Mouse (Mus musculus): Measurements from ENCODE around the gene Mapkapk2.
"Not testable (repeated sequence)": the region's sequence is repeated elsewhere in the genome, so short reads cannot be mapped to it uniquely, and the experiment has no call there.

Gene Mapkapk2

GRCm38 (mm10) chr1:131048946-131049345 is 48.7 kb downstream of the Mapkapk2 start:
- no peak for DNase-seq (ENCODE audit: low spot score)

- no peak for DNase-seq (ENCODE audit: low spot score)
Observed at GRCm38 (mm10) chr1:131048121-131048863, 49.3 kb downstream of the Mapkapk2 start.

- DNase-seq (ENCODE audit: low spot score), result no peak
Observed at GRCm38 (mm10) chr1:131046607-131047006, 51.0 kb downstream of the Mapkapk2 start.

GRCm38 (mm10) chr1:131045723-131046355 is 51.8 kb downstream of the Mapkapk2 start:
- DNase-seq (ENCODE audit: low spot score), result no peak

- DNase-seq (ENCODE audit: low spot score), result no peak
Observed at GRCm38 (mm10) chr1:131043636-131044035, 54.0 kb downstream of the Mapkapk2 start.

- no peak for DNase-seq (ENCODE audit: low spot score)
Observed at GRCm38 (mm10) chr1:131042721-131043120, 54.9 kb downstream of the Mapkapk2 start.

GRCm38 (mm10) chr1:131042263-131042662 is 55.4 kb downstream of the Mapkapk2 start:
- DNase-seq (ENCODE audit: low spot score), result no peak

GRCm38 (mm10) chr1:131039479-131039878 is 58.1 kb downstream of the Mapkapk2 start:
- DNase-seq (ENCODE audit: low spot score), result no peak

- DNase-seq (ENCODE audit: low spot score), result no peak
Observed at GRCm38 (mm10) chr1:131038415-131039017, 59.1 kb downstream of the Mapkapk2 start.

- no peak for DNase-seq (ENCODE audit: low spot score)
Observed at GRCm38 (mm10) chr1:131038001-131038400, 59.6 kb downstream of the Mapkapk2 start.

GRCm38 (mm10) chr1:131031267-131031666 is 66.4 kb downstream of the Mapkapk2 start:
- no peak for DNase-seq (ENCODE audit: low spot score)

GRCm38 (mm10) chr1:131030261-131030660 is 67.4 kb downstream of the Mapkapk2 start:
- DNase-seq (ENCODE audit: low spot score), result no peak

- DNase-seq (ENCODE audit: low spot score), result no peak
Observed at GRCm38 (mm10) chr1:131029215-131029614, 68.4 kb downstream of the Mapkapk2 start.

GRCm38 (mm10) chr1:131025843-131026190 is 71.8 kb downstream of the Mapkapk2 start:
- DNase-seq (ENCODE audit: low spot score), result no peak

- DNase-seq (ENCODE audit: low spot score), result no peak
Observed at GRCm38 (mm10) chr1:131024900-131025842, 72.5 kb downstream of the Mapkapk2 start.

- DNase-seq (ENCODE audit: low spot score), result not testable (repeated sequence)
Observed at GRCm38 (mm10) chr1:131023250-131023858, 74.3 kb downstream of the Mapkapk2 start.

GRCm38 (mm10) chr1:131022591-131023249 is 74.9 kb downstream of the Mapkapk2 start:
- DNase-seq (ENCODE audit: low spot score), result no peak

GRCm38 (mm10) chr1:131021900-131022590 is 75.6 kb downstream of the Mapkapk2 start:
- no peak for DNase-seq (ENCODE audit: low spot score)

- DNase-seq (ENCODE audit: low spot score), result no peak
Observed at GRCm38 (mm10) chr1:131021438-131021837, 76.2 kb downstream of the Mapkapk2 start.

All from retina, embryonic 14.5 days (tissue).